Mouse (Mus musculus) duodenum, adult 2 months (tissue): ENCODE measurements around the gene Calcrl. TPM values are rescaled to one million over a fixed set of nuclear protein-coding genes. Genes with fewer than 3 reads are reported as not detected.

ENCODE experiments used
- polyA plus RNA-seq: library from polyadenylated mRNA; depleted of rRNA; stranded (reverse); fragments of >200 nt; gene quantifications from 2 replicates; pipeline ENCODE4 v1.2.3, GENCODE M21; 2012; ENCODE audit warnings: low replicate concordance; rRNA removed

Gene Calcrl
- 0.23 and 2.4 TPM in 2 replicates for polyA plus RNA-seq

DNA sequence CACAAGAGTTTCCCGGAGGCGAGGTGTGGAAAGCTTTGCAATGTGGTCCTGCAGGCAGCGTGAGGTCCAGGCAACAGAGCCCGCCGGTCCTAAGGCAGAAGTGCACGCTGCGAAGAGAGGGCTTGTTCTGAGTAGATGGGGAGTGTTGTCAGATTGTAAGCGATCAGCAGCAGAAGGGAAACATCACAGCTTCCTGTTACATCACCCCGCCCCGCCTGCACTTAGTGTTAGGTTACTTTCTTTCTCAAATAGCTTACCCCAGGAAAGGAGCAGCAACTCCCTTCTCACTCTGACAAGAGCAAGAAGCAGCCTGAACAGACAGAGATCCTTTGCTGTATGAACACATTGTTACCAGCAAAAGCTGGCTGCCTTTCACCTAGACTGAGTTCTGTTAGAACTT, at the start of gene Calcrl:
Calcrl (minus strand) TSS at position 274 of the 400 bp plus-strand sequence.

Other genes with a start within 250 kb of the Calcrl start
- 0.21 and 0.54 TPM in 2 replicates for gene Tfpi, start 51.4 kb upstream of the Calcrl start, polyA plus RNA-seq
- 27.3 and 34.7 TPM in 2 replicates for gene Ctnnd1, start 225.4 kb upstream of the Calcrl start, polyA plus RNA-seq
- not detected in 2 replicates for gene Btbd18, start 233.7 kb upstream of the Calcrl start, polyA plus RNA-seq
- 40.6 and 43.2 TPM in 2 replicates for gene Selenoh, start 245.4 kb upstream of the Calcrl start, polyA plus RNA-seq